Mouse (Mus musculus): ENCODE measurements around the gene Hydin.
"Not testable (repeated sequence)": the region's sequence is repeated elsewhere in the genome, so short reads cannot be mapped to it uniquely, and the experiment has no call there.

Gene Hydin

DNA sequence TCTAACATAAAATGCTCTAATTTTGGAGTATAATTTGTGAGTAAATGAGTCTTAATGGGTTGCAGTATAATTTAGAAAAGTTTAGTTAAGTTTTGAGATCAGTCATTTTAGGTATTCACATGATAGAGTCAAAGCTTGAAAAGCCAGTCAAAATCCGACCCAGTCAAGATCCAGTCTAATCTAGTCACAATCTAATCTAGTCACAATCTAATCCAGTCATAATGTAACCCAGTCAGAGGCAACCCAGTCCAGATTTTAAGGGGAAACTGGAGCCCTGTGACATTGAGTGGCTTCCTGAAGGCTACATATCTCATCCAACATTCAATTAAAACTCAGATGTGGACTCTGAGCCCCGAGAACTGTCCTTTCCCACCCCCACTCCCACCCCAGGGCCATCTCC lies 72.7 kb downstream of the Hydin start:
- DNase-seq (ENCODE audit: low spot score) = no peak

DNA sequence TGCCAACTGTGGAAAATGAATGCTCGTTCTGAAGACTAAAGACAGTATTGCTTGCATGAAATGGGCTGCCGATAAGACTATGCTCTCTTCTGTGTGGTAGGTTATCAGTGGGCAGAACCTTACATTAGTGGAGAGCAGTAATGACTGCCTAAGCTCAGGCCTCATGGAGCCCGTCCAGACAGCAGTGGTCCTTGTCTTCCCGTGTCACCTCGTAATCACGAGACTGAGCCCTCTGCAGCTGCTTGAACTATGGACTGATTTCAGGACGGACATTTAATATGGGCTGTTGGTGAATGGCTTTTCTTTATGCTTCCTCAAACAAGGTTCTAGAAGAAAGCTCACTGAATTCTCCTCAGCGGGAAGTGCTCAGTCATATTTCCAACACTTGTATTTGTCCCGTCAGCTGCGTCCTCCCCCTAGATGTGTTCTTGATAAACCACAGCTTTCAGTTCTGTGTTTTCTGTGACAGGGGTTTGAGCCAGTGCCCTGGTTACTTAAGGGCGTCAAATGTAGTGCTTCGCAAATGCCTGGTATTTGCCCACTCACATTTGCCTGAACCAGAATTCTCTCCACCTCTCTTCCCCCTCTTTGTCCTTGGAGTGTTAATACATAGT lies 73.4 kb downstream of the Hydin start:
- no peak for DNase-seq (ENCODE audit: low spot score)

DNA sequence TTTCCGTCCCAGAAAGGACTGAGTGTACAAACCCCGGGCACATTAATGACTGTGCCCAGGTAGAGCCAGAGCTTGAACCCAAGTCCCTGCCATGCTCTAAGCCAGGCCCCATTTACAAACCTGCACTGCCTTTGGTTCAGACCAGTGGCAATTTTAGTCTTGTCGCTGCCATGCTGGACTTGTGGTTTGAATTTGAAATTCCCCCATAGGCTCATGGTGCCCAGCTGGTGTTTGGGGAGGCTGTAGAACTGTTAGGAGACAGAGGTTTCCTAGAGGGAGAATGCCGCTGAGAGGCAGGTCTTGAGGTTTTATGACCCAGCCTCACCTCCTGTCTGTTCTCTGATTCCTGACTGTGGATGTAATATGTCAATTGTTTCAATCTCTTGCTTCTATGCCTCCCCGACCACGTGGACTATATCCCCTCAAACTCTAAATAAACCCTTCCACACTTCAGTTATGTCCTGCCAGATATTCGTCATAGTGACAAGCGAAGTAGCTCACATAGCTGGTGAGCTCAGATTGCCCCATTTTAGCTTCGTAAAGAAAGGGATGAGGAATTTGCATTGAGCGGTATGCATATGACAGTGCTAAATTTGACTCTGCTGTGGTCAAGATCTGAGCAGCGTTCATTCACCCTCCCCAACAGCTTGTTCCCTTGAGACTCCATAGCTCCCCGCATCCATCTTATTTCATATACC lies 79.1 kb downstream of the Hydin start:
- DNase-seq (ENCODE audit: low spot score) = no peak

DNA sequence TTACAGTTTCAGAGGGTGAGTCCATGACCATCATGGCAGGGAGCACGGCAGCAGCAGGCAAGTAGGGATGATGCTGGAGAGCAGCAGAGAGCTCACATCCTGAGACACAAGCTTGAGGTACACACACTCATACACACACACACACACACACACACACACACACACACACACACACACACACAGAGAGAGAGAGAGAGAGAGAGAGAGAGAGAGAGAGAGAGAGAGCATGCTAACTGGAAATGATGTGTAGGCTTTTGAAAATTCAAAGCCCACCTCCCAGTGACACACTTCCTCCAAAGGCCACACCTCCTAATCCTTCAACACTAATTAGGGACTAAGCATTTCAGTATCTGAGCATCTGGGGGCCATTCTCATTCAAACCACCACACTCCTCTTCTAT lies 80.1 kb downstream of the Hydin start:
- DNase-seq (ENCODE audit: low spot score) = no peak

DNA sequence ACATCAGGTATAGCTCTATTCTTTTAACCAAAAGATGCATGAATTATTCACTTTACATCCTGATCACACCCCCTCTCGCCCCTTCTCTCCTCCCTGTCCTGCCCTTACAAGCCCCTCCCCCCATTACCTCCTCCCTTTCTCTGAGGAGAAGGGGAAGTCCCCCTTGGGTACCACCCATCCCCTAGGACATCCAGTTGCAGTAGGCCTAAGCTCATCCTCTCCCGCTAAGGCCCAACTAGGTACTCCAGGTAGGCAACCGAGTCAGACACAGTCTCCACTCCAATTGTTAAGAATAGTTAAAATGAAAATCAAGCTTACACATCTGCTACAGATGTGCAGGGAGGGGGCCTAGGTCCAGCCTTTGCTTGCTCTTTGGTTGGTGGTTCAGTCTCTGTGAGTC lies 83.9 kb downstream of the Hydin start:
- no peak for DNase-seq (ENCODE audit: low spot score)

DNA sequence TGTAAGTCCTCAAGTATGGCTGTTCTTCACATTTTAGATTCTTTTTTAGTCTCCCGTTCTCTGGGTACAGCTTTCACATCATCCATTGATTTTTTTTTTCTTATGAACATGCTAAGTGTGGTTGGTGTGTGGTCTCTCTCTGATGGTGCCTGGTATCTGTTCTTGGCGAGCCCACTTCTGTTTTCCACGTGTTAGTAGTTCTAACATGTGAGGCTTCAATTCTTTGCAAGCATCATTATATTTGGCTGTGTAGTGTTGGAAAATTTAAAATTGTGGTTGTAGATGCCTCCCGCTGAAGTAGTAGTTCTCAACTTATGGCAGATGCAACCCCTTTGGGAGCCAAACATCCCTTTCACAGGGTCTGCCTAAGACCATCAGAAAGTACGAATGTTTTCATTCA lies 85.1 kb downstream of the Hydin start:
- DNase-seq (ENCODE audit: low spot score) = no peak

DNA sequence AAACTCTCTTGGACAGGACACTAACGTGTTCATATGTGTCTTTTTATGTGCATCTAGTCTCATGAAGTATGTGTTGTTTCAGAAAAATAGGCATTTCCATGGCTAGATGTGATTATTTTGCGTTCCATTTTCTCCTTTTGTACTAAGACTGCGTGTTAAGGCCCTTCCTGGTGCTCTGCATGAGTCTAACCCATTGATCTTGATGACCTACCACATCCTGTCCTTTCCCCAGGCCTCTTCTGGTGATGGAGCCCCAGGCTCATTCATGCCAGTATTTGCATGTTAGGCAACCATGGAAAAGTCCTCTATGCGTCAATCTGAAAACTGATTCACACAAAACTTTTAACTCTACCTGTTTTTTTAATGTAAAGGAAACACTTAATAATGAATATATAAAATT lies 96.2 kb downstream of the Hydin start:
- DNase-seq (ENCODE audit: low spot score) = no peak

DNA sequence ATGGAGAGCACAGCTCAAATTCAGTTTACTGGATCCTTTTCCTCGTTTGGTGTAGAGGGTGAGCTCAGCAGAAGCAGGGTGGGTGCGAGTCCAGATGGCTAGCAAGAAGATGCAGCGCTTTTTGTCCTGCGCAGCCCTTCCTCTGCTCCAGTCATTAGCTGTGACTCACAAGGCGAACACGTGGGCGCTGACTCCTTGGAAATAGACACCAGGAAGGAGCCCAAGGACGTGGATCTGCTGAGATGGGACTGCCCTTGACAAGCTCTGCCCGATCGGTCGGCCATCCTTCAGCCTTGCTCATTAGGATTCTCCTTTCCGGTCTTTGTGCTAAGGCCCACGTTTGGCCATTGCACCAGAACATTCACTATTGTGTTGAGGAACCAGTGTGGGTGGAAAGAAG lies 106.1 kb downstream of the Hydin start:
- DNase-seq (ENCODE audit: low spot score) = no peak

DNA sequence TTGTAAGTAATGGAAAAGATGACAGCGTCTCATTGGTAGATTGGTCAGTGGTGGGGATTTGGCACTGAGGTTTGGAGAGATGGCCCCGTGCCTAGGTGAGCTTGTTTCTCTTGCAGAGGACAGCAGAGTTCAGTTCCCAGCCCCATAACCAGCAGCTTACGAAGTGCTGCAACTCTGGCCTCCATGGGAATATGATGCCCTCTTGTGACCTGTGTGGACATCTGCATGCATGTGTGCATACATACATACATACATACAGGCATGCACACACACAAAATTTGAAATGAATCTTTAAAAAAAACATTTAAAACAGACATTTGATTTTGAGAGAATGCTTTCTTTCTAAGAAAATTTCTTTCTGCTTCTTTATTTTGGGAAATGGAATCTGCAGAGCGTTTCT lies 106.9 kb downstream of the Hydin start:
- no peak for DNase-seq (ENCODE audit: low spot score)

DNA sequence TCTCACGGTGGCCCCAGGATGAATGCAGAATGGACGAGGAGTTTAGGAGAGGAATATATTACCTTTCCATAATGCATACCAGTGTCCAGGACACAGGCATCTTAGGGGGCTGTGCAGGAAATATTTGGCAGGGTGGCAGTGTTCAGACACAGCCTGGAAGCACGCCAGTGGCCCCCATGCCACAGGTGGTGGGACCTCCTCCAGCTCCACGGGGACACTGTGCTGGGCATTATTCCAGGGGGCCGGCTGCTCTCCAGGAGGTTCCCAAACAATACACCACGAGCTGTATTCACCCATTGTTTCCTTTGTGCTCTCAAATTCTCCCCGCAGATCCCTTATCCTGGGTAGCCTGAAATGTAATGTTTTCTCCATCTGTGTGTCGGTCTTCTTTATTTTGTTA lies 116.0 kb downstream of the Hydin start:
- DNase-seq (ENCODE audit: low spot score) = no peak

DNA sequence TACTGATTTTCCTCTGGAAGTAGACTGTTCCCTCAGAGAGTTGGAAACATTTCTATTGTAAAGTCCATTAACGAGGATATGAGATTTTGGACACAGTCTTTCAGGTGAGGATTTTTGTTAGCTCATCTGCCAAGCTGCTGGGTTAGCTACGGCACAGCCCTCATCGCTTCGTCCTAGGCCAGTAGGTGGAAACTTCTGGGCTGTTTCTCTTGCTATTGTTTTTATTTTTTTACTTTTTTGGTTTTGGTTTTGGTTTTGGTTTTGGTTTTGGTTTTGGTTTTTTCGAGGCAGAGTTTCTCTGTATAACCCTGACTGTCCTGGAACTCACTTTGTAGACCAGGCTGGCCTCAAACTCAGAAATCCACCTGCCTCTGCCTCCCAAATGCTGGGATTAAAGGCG lies 117.9 kb downstream of the Hydin start:
- DNase-seq (ENCODE audit: low spot score) = not testable (repeated sequence)

DNA sequence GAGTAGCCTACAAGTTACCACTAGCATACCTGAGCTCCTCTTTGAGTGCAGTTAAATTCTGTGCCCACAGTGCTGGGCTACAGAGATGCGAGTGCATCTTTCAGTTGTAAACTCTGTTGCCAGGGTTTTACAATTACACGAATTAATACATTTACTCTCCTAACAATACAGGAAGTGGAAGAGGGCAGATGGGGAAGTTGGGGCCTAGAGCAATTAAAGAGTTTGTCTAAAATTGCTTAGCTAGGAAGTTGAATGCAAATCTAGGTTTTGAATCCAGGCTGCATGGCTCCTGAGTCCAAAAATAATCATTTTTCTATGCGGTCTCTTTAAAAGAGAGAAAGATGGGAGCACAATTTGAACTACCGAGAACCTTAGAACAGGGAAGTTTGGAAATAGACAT lies 128.9 kb downstream of the Hydin start:
- DNase-seq (ENCODE audit: low spot score) = no peak

DNA sequence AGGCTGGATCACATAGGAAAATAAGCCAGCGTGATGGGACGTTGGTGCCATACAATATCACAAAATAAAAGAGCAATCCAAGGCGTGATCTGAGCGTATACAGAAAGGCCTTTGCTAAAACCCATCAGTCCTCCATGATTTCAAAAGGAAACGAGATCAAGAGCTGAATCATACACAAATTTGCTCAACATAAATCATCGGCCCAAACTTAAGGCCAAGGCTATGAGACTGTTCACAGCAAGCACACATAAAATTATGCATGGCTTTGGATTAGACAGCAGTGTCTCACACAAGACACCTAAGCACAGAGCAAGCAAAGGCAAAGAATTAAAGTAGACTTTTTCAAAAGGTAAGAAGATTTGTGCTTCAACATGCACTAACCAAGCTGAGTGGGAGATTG lies 133.8 kb downstream of the Hydin start:
- DNase-seq (ENCODE audit: low spot score) = no peak

DNA sequence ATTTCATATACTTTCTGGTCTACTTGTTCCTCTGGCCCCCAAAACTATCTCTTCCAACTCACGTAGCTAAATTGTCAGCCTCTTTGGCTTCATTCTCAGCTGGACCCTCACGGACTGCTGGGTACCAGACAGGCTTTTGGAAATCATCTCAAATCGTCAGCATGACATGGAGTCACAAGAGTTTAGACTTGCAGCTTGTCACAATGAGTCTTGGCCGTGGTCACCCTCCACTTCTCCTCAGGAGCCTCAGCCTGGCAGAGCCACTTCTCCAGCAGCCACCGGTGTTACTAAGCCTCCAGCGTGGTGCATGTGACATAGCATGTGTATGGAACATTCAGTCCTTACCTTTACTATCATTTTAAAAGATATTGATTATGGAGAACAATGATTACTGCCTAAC lies 135.5 kb downstream of the Hydin start:
- DNase-seq (ENCODE audit: low spot score) = no peak

DNA sequence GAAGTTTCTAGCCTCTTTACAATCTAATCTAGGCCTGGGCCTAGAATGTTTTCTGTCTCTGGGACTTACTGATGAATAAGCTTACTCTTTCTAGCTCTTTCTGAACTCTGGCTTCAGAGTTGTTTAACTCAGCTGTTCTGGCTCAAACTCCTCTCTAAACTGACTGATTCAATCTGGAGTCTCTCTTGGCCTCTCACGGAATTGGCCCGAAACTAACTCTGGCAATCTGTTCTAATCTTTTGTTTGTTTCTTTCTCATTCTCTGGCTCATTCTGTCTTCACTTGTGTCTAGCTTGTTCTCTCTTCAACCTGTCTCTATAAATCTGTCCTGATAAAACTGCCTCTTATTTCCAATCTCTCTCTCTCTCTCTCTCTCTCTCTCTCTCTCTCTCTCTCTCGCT lies 137.7 kb downstream of the Hydin start:
- no peak for DNase-seq (ENCODE audit: low spot score)

DNA sequence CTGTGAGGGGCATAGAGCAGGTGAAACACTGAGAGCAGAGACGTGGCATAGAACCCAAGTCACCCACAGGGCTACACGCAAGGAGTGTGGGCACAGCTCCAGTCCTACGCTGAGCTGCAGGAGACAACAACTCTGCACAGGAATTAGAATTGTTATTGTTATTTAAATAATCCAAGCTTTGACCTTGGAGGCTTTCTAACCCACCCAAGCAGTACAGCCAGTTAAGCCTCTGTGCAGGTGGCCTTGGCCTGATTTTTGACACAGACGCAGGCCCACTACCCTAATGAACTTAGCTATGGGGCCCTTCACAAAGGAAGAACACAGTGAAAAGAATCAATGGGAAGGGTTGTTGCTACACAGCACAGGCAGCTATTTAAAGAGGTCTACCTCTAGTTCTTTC lies 148.3 kb downstream of the Hydin start:
- no peak for DNase-seq (ENCODE audit: low spot score)

DNA sequence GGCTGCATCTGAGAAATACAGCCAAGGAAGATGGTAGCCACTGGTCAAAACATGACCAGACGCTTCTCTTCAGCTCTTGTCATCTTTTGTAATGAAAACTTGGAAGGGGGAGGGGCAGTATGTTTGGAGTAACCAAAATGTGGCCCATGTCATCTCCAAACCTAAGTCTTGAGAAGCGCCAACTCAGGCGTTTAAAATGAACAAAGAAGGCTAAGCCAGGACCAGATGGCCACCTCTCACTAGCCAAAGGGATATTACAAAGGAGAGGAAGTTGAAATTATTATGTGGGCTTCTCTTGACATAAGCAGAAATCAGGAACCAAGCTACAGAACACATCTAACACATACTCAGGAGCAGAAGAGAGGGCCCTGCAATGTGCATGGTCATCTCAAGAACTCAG lies 150.2 kb downstream of the Hydin start:
- DNase-seq (ENCODE audit: low spot score) = no peak

DNA sequence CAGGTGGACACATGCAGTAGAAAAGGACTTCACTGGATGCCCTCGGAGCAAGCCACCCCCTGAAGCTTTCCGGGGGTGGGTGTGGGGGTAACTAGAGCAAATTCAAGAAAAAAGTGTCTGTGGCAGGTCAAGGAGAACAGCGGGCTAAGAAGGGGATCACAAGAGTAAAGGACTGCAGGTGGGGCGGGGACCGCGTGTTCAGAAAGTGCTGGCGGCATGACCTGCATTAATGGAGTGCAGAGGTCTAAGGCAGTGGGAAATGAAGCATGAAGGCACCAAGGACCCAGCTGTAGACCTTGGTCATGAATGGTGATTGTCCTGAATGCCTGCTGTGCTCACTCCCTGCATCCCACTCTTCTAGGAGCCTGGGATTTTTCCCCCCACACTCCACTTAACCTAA lies 151.0 kb downstream of the Hydin start:
- DNase-seq (ENCODE audit: low spot score) = no peak

DNA sequence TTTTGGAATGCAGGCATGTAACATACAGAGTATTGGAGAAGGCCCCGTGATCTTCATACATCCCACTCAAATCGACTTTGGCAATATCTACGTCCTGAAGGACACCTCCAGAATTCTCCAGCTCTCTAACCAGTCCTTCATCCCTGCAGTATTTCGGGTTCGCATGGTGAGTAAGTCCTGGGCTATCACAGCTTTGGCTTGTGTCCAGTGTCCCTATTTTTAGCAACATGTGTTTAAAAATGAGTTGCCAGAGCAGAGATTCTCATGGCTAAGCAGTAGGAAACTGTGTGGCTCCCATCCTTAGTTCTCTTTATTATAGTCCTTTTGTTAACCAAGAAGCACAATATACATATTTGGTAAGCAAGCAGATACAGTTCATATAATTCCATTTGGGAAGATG lies 152.9 kb downstream of the Hydin start:
- no peak for DNase-seq (ENCODE audit: low spot score)

DNA sequence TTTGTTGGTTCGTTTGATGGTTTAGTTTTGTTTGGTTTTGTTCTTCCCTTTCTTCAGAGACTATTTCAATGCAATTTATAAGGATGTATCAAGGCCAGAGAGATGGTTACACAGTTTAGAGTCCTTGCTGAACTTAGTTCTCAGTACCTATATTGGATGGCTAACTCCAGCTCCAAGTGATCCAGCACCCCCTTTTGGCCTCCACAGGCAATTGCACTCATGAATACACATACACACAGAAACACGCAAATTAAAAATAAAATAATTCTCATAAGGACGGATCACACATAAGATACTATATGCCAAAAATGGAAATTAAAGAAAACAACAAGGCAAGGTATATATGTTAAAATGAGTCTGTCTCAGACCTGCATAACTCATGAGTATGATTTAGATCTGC lies 153.4 kb downstream of the Hydin start:
- DNase-seq (ENCODE audit: low spot score) = no peak

DNA sequence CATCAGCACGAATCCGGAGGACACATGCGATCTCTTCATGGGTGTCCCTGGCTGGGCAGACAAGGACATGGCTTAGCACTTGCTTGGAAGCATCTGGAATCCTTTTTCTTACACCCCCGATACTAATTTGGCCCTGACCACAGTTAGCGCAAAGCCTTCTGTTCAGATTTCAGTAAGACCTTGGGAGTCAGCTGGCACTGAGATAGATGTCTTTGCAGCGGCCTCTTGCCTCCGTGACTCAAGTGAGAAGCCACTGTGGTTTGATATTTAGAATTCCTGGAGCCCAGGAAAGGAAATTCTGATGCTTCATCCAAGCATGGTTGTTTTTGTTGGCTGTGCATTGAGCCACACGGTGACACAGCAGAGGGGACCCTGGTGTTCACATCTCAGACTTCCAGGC lies 157.4 kb downstream of the Hydin start:
- DNase-seq (ENCODE audit: low spot score) = no peak

DNA sequence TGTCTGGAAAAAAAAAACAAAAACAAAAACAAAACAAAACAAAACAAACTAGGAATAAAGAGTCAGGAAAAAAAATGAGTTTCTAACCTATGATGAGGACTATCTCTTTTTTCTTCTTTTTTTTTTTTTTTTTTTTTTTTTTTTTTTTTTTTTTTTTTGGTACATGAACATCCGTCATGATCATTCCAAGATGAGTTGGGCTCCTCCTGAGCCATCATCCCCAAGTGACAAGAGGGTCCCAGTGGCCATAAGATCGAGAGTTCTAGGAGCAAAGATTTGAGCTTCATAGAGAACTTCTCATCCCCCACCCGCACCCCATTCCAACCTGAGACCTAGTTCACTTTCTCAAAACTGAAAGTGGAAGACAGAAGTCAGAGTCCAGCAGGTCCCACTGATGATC lies 164.6 kb downstream of the Hydin start:
- no peak for DNase-seq (ENCODE audit: low spot score)

DNA sequence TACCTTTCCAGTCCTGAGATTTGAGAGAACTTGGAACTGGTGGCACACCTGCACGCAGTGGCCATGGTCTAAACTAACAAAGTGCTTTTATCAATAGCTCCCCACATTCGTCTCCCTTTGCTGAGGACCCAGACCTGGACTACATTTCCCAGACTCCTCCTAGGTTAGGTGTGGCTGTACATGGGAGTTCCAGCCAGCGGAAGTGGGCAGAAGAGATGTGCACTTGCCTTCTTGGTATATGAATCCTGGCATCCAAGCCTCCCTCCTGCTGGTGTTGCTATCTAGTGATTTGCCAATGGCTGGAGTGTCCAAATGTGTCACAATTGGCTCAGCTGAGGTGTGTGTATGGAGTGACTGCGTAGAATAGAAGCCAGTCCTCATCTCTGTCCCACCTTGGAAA lies 173.8 kb downstream of the Hydin start:
- DNase-seq (ENCODE audit: low spot score) = no peak

DNA sequence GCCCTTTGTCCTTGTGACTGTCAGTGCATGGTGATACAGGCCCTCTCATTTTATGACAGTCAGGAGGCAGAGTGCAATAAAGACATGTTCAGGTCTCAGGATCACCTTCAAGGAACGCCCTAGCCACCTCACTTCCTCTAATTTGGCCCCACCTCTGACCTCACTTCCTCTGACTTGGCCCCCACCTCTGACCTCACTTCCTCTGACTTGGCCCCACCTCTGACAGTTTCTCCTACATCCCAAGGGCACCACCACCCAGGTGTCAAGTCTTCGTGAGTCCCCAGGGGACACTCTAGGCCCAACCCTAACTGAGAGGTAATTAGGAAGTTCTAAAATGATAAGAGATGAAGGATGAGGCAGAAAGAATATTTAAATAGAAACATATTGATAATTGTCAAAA lies 177.5 kb downstream of the Hydin start:
- DNase-seq (ENCODE audit: low spot score) = no peak
